Mouse (Mus musculus): ENCODE measurements around the gene Dhrs13.

GRCm38 (mm10) chr11:78071938-78072337 is 39.9 kb downstream of the Dhrs13 start:
- no peak for TF ChIP-seq CTCF (IDR thresholded peaks at IDR 0.05; ENCODE audit: extremely low read depth, insufficient read depth, insufficient read length, insufficient replicate concordance)
- TF ChIP-seq POLR2A (IDR thresholded peaks at IDR 0.05; ENCODE audit: low read depth, low read length) = no peak
